17 mouse cellular contexts compared by ENCODE assay signal in genomic region chr2:44146124-44146981, GRCm38 (mm10).
DNase-seq lines count a peak whose midpoint lies in the region; ATAC-seq and TF ChIP-seq lines count a peak whose summit lies in the region.
"Had no signal": no experiment of that assay in that cellular context is flagged by ENCODE, and none has a peak within 500 bp of the region (broad histone marks: within the 10 kb centered on the region; RNA-seq: fewer than 3 reads in every experiment).

No protein-coding gene starts in this region.

- DNase-seq in kidney, adult 9 months, result peak; percentile 37
- DNase-seq in kidney, adult 11 months, result no peak
- DNase-seq in adipocyte (ENCODE audit: low spot score), result peak; percentile 23
- DNase-seq in kidney, postnatal 0 days (ENCODE audit: low spot score), result peak; percentile 90
- DNase-seq in lung, postnatal 4 days, result peak; percentile 19 to 21
- no peak for DNase-seq in frontal cortex, adult 2 months (ENCODE audit: extremely low spot score in 1 of 2, low spot score in 1 of 2)
- DNase-seq in adrenal gland, adult 18-20 months (ENCODE audit: low spot score in 2 of 2), result no peak
- DNase-seq: adrenal gland, adult 2 months; cerebellum, postnatal 10 days; heart, postnatal 4 days; right cerebral cortex, postnatal 25 days; thymus, adult 18-20 months had no signal

- peak overlapping the region; percentile 62 for H3K27ac ChIP-seq in kidney, postnatal 0 days
- H3K27ac ChIP-seq: embryonic facial prominence, embryonic 10.5 days; limb, embryonic 13.5 days had no signal

- H3K27me3 ChIP-seq in kidney, postnatal 0 days (ENCODE audit: insufficient read depth, low read length), result no peaks in the 10 kb centered on the region
- H3K27me3 ChIP-seq: limb, embryonic 13.5 days had no signal

- TF ChIP-seq CTCF in kidney, postnatal 0 days (IDR thresholded peaks at IDR 0.05; ENCODE audit: low read depth), result no peak

- no peaks in the 10 kb centered on the region for H3K36me3 ChIP-seq in kidney, postnatal 0 days (ENCODE audit: insufficient read depth, low read length)
- H3K36me3 ChIP-seq: embryonic facial prominence, embryonic 10.5 days; limb, embryonic 13.5 days had no signal

- 69% methylated on average over 7 of the region's 7 CpGs for WGBS in kidney, postnatal 0 days

- H3K4me3 ChIP-seq in kidney, postnatal 0 days (replicated peaks; ENCODE audit: low read depth, low read length), result no peak overlapping the region
- H3K4me3 ChIP-seq: embryonic facial prominence, embryonic 10.5 days; limb, embryonic 13.5 days; myocyte had no signal

- H3K4me2 ChIP-seq in kidney, postnatal 0 days (ENCODE audit: low read length), result no peak overlapping the region
- H3K4me2 ChIP-seq: limb, embryonic 13.5 days had no signal

- no peaks in the 10 kb centered on the region for H3K9me3 ChIP-seq in kidney, postnatal 0 days (replicated peaks; ENCODE audit: low read length)
- H3K9me3 ChIP-seq: embryonic facial prominence, embryonic 10.5 days; limb, embryonic 13.5 days had no signal

- H3K9ac ChIP-seq in kidney, postnatal 0 days (ENCODE audit: low read depth, low read length), result no peak overlapping the region
- H3K9ac ChIP-seq: limb, embryonic 13.5 days had no signal

- H3K4me1 ChIP-seq in kidney, postnatal 0 days (replicated peaks; ENCODE audit: insufficient read depth, low read length), result no peaks in the 10 kb centered on the region
- H3K4me1 ChIP-seq: embryonic facial prominence, embryonic 10.5 days had no signal

- ATAC-seq in kidney, postnatal 0 days (replicated peaks; ENCODE audit: low FRiP score, low read depth), result no peak; the same call in 1 of the 2 replicates
- ATAC-seq: CD4-positive, CD25-positive, alpha-beta regulatory T cell, adult 4 months; inflammation-experienced regulatory T-cells, adult 6 months had no signal

Comparison
In these comparisons a context has a peak if more than half of its experiments do, and no peak if none do; other contexts are left out.
1. DNase-seq: peak in kidney, adult 9 months (single experiment), adipocyte (single experiment), kidney, postnatal 0 days (single experiment) and lung, postnatal 4 days (2 of 2); none in kidney, adult 11 months (single experiment), frontal cortex, adult 2 months (0 of 2) and adrenal gland, adult 18-20 months (0 of 2).